ENCODE assay signal across 23 mouse cellular contexts in genomic region chr11:102330039-102330438, GRCm38 (mm10). TPM values are rescaled to one million over a fixed set of nuclear protein-coding genes. Genes with fewer than 3 reads are reported as not detected.
A peak's percentile ranks its signal among the peaks of the same experiment; 100 is the strongest.
DNase-seq lines count a peak whose midpoint lies in the region; TF ChIP-seq lines count a peak whose summit lies in the region.
"Had no signal": no experiment of that assay in that cellular context is flagged by ENCODE, and none has a peak within 500 bp of the region (broad histone marks: within the 10 kb centered on the region; RNA-seq: fewer than 3 reads in every experiment).

No protein-coding gene starts in this region.

- H3K27ac ChIP-seq in ES-Bruce4 (ENCODE audit: insufficient read depth, low read length) (peak overlapping the region; percentile 97), ES-E14 (ENCODE audit: insufficient read depth, low read depth, low read length, poor library complexity, severe bottlenecking) (peak overlapping the region; percentile 87; the same call in 1 of the 2 replicates)
- H3K27ac ChIP-seq: embryonic facial prominence, embryonic 13.5 days; embryonic facial prominence, embryonic 15.5 days; forebrain, embryonic 10.5 days; forebrain, embryonic 12.5 days had no signal

- H3K27me3 ChIP-seq in E14TG2a.4 (ENCODE audit: insufficient read depth, low read length) = no peaks in the 10 kb centered on the region
- no peaks in the 10 kb centered on the region for H3K27me3 ChIP-seq in ES-Bruce4 (ENCODE audit: control insufficient read depth, insufficient read depth, low read length, poor library complexity, severe bottlenecking)
- H3K27me3 ChIP-seq: embryonic facial prominence, embryonic 13.5 days; embryonic facial prominence, embryonic 15.5 days; forebrain, embryonic 12.5 days had no signal

- H3K9me3 ChIP-seq in E14TG2a.4 (ENCODE audit: low read length) (peaks cover 6% of the 10 kb centered on the region), ES-Bruce4 (replicated peaks; ENCODE audit: control insufficient read depth, insufficient read depth, low read length, poor library complexity, severe bottlenecking) (peaks cover 3% of the 10 kb centered on the region; the same call in 1 of the 2 replicates), ES-E14 (ENCODE audit: control insufficient read depth, insufficient read depth, low read depth, low read length) (no peaks in the 10 kb centered on the region)
- H3K9me3 ChIP-seq: embryonic facial prominence, embryonic 13.5 days; embryonic facial prominence, embryonic 15.5 days; forebrain, embryonic 10.5 days; forebrain, embryonic 12.5 days had no signal

- no peak for TF ChIP-seq POLR2A in ES-Bruce4 (IDR thresholded peaks at IDR 0.05; ENCODE audit: insufficient read depth, low read length)

- in situ Hi-C loops in ES-E14 (cut with MboI; ENCODE audit: low sequenced_read_pairs in 2 of 2, unreplicated experiment in 2 of 2) = no loop called here

- H3K4me3 ChIP-seq in E14TG2a.4 (replicated peaks; ENCODE audit: low read length) = peak overlapping the region; percentile 41
- no peak overlapping the region for H3K4me3 ChIP-seq in ES-Bruce4 (ENCODE audit: low read depth, low read length)
- H3K4me3 ChIP-seq in ES-E14 (ENCODE audit: insufficient read depth in 1 of 2, low read depth in 1 of 2, low read length in 2 of 2, poor library complexity in 1 of 2, severe bottlenecking in 1 of 2) = no peak overlapping the region
- H3K4me3 ChIP-seq: embryonic facial prominence, embryonic 13.5 days; embryonic facial prominence, embryonic 15.5 days; erythroblast, embryonic 14.5 days; forebrain, embryonic 10.5 days; forebrain, embryonic 12.5 days had no signal

- DNase-seq in ES-E14 (ENCODE audit: low read depth, low spot score) (no peak), ZHBTc4 (ENCODE audit: low read depth, low spot score) (peak; percentile 49)
- no peak for DNase-seq in frontal cortex, postnatal 36 days (ENCODE audit: low spot score in 2 of 2)
- no peak for DNase-seq in spleen, postnatal 36 days (ENCODE audit: low spot score in 2 of 2)
- no peak for DNase-seq in thymus, postnatal 10 days (ENCODE audit: low spot score in 2 of 2)
- DNase-seq: adrenal gland, adult 2 months; adrenal gland, postnatal 10 days; adrenal gland, postnatal 25 days; cerebellum, adult 11 months; cerebellum, adult 18-20 months; cerebellum, adult 8-10 months; cerebellum, adult 9-11 months; cerebellum, postnatal 14 days; cerebellum, postnatal 36 days; embryo, embryonic 11 days had no signal

- TF ChIP-seq CTCF in E14TG2a.4 (conservative IDR thresholded peaks at IDR 0.05; ENCODE audit: low read length) (no peak), ES-Bruce4 (IDR thresholded peaks at IDR 0.05; ENCODE audit: low read depth, low read length) (no peak)

- H3K4me1 ChIP-seq in E14TG2a.4 (replicated peaks; ENCODE audit: low read depth, low read length) (peaks cover 72% of the 10 kb centered on the region), ES-Bruce4 (ENCODE audit: control insufficient read depth, insufficient read depth, low read length) (peaks cover 15% of the 10 kb centered on the region), ES-E14 (ENCODE audit: control insufficient read depth in 2 of 2, insufficient read depth in 2 of 2, low read length in 2 of 2, poor library complexity in 1 of 2) (peaks cover 14 to 21% of the 10 kb centered on the region in 2 experiments)
- H3K4me1 ChIP-seq: embryonic facial prominence, embryonic 13.5 days; embryonic facial prominence, embryonic 15.5 days had no signal

- H3K36me3 ChIP-seq in E14TG2a.4 (ENCODE audit: insufficient read depth, low read length) (0 out of 2 replicates have a peak, but pooled peaks cover 5% of the 10 kb centered on the region), ES-Bruce4 (ENCODE audit: control insufficient read depth, insufficient read depth, low read length, poor library complexity, severe bottlenecking) (no peaks in the 10 kb centered on the region; the same call in 1 of the 2 replicates), ES-E14 (ENCODE audit: control insufficient read depth, insufficient read depth, low read length, poor library complexity, severe bottlenecking) (no peaks in the 10 kb centered on the region)
- H3K36me3 ChIP-seq: embryonic facial prominence, embryonic 13.5 days; embryonic facial prominence, embryonic 15.5 days; forebrain, embryonic 10.5 days; forebrain, embryonic 12.5 days had no signal

- TF ChIP-seq EP300 in ES-Bruce4 (IDR thresholded peaks at IDR 0.05; ENCODE audit: insufficient read depth, low read depth, low read length) = no peak

- peak overlapping the region; percentile 34; the same call in 1 of the 2 replicates for H3K9ac ChIP-seq in ES-Bruce4 (ENCODE audit: low read depth, poor library complexity, severe bottlenecking)
- peak overlapping the region; percentile 20; the same call in 1 of the 2 replicates for H3K9ac ChIP-seq in ES-E14 (ENCODE audit: insufficient read depth, low read depth, low read length, poor library complexity, severe bottlenecking)
- H3K9ac ChIP-seq: embryonic facial prominence, embryonic 13.5 days; embryonic facial prominence, embryonic 15.5 days; forebrain, embryonic 12.5 days had no signal

TF ChIP-seq in ES-E14, 5 proteins besides CTCF, POLR2A, EP300 and RAD21:
- TF ChIP-seq CHD2 (IDR thresholded peaks at IDR 0.05; ENCODE audit: low read depth, low read length) (no peak), ZNF384 (IDR thresholded peaks at IDR 0.05; ENCODE audit: low read depth, low read length) (no peak), HCFC1 (IDR thresholded peaks at IDR 0.05; ENCODE audit: borderline replicate concordance, insufficient read depth, low read length) (no peak), ZC3H11A (IDR thresholded peaks at IDR 0.05; ENCODE audit: borderline replicate concordance, low read depth, low read length) (no peak), MAFK (IDR thresholded peaks at IDR 0.05; ENCODE audit: insufficient read depth, low read depth, low read length) (no peak)

RNA-seq across cellular contexts. Expression of gene Ubtf, which starts 10.5 kb away (rescaled TPM):
- polyA plus RNA-seq in ES-Bruce4 (2011; ENCODE audit: insufficient read depth, insufficient read length, low read depth, missing spikeins) = 81.7 and 82.0 TPM in 2 replicates
- 138 and 155 TPM in 2 replicates for total RNA-seq in ES-E14 (2012; rRNA removed)

RNA-seq across cellular contexts. Expression of gene Atxn7l3, which starts 33.6 kb away (rescaled TPM):
- polyA plus RNA-seq in ES-Bruce4 (2011; ENCODE audit: insufficient read depth, insufficient read length, low read depth, missing spikeins) = 44.3 and 50.3 TPM in 2 replicates
- 55.4 and 60.4 TPM in 2 replicates for total RNA-seq in ES-E14 (2012; rRNA removed)

RNA-seq across cellular contexts. Expression of gene Slc4a1, which starts 36.0 kb away (rescaled TPM):
- polyA plus RNA-seq in ES-Bruce4 (2011; ENCODE audit: insufficient read depth, insufficient read length, low read depth, missing spikeins) = 0.48 and 0.53 TPM in 2 replicates
- total RNA-seq in ES-E14 (2012; rRNA removed) = 0.18 and 0.21 TPM in 2 replicates
- polyA plus RNA-seq: C2C12 had no signal

RNA-seq across cellular contexts. Expression of gene Tmub2, which starts 45.3 kb away (rescaled TPM):
- 19.7 and 20.0 TPM in 2 replicates for polyA plus RNA-seq in ES-Bruce4 (2011; ENCODE audit: insufficient read depth, insufficient read length, low read depth, missing spikeins)
- total RNA-seq in ES-E14 (2012; rRNA removed) = 33.0 and 37.2 TPM in 2 replicates
